Mouse (Mus musculus) mouse embryonic stem cell (cell line): ENCODE data around the gene Mast1.

ENCODE experiments used
- in situ Hi-C, 2 experiments: fragments of 300-500 bp; cut with MboI; formaldehyde crosslinking; loops; 1 replicate in 1 of 2; 3 replicates in 1 of 2; pipeline ENCODE4 v1.14.3; 2019 to 2020; ENCODE audit warnings: low sequenced_read_pairs in 2 of 2, low pct_unique_long_range_greater_than_20kb in 1 of 2, mixed read lengths in 1 of 2; ENCODE audit not compliant: unreplicated experiment in 1 of 2

Gene Mast1

GRCm38 (mm10) chr8:84945633-84946527 lies 8.7 kb upstream of the Mast1 start:
- in situ Hi-C loops = no loop called here

GRCm38 (mm10) chr8:84945235-84945632 lies 8.1 kb upstream of the Mast1 start:
- in situ Hi-C loops = no loop called here

- in situ Hi-C loops = no loop called here
Observed at GRCm38 (mm10) chr8:84944478-84945160, 7.5 kb upstream of the Mast1 start.

- in situ Hi-C loops = no loop called here
Observed at GRCm38 (mm10) chr8:84943699-84944098, 6.5 kb upstream of the Mast1 start.

- in situ Hi-C loops = no loop called here
Observed at GRCm38 (mm10) chr8:84937620-84938485, 694 bp upstream of the Mast1 start.

- in situ Hi-C loops = no loop called here
Observed at GRCm38 (mm10) chr8:84936041-84936961, 858 bp downstream of the Mast1 start.

- in situ Hi-C loops = no loop called here
Observed at GRCm38 (mm10) chr8:84935489-84935888, 1.7 kb downstream of the Mast1 start.

GRCm38 (mm10) chr8:84934860-84935259 lies 2.3 kb downstream of the Mast1 start:
- in situ Hi-C loops = no loop called here

- in situ Hi-C loops = no loop called here
Observed at GRCm38 (mm10) chr8:84933767-84934559, 3.2 kb downstream of the Mast1 start.

- in situ Hi-C loops = no loop called here
Observed at GRCm38 (mm10) chr8:84930582-84930981, 6.6 kb downstream of the Mast1 start.

- in situ Hi-C loops = no loop called here
Observed at GRCm38 (mm10) chr8:84928456-84929306, 8.5 kb downstream of the Mast1 start.

GRCm38 (mm10) chr8:84927513-84927912 lies 9.6 kb downstream of the Mast1 start:
- in situ Hi-C loops = no loop called here

GRCm38 (mm10) chr8:84925557-84925956 lies 11.6 kb downstream of the Mast1 start:
- in situ Hi-C loops = no loop called here

- in situ Hi-C loops = no loop called here
Observed at GRCm38 (mm10) chr8:84921596-84921995, 15.6 kb downstream of the Mast1 start.

GRCm38 (mm10) chr8:84918646-84919045 lies 18.5 kb downstream of the Mast1 start:
- in situ Hi-C loops = no loop called here

- in situ Hi-C loops = no loop called here
Observed at GRCm38 (mm10) chr8:84917781-84918180, 19.4 kb downstream of the Mast1 start.
